Mouse (Mus musculus): ENCODE results near the gene Ccnb1. TPM values are rescaled to one million over a fixed set of nuclear protein-coding genes. Genes with fewer than 3 reads are reported as not detected.
A peak's percentile ranks its signal among the peaks of the same experiment; 100 is the strongest.
"Not testable (repeated sequence)": the region's sequence is repeated elsewhere in the genome, so short reads cannot be mapped to it uniquely, and the experiment has no call there.

Ccnb1 gene
- polyA plus RNA-seq, 1 experiment from 2014 or later, result 102 TPM

- no peak for ATAC-seq
- Histone ChIP-seq H3K4me3 (replicated peaks; ENCODE audit: low read length) (no peak overlapping the region), H3K27ac (ENCODE audit: low read length) (no peak overlapping the region), H3K27me3 (replicated peaks; ENCODE audit: control insufficient read depth, insufficient read depth, low read length) (no peaks in the 10 kb centered on the region), H3K9me3 (ENCODE audit: control insufficient read depth, low read length) (no peaks in the 10 kb centered on the region), H3K4me1 (replicated peaks; ENCODE audit: control insufficient read depth, insufficient read depth, low read length) (no peaks in the 10 kb centered on the region), H3K4me2 (ENCODE audit: low read length) (no peak overlapping the region), H3K36me3 (ENCODE audit: control insufficient read depth, insufficient read depth) (peaks cover 24% of the 10 kb centered on the region), H3K9ac (replicated peaks; ENCODE audit: low read depth, low read length) (no peak overlapping the region)
- 98% methylated on average over 3 of the region's 3 CpGs for WGBS
Measured at GRCm38 (mm10) chr13:100823863-100824262, 37.5 kb upstream of the Ccnb1 start.

GRCm38 (mm10) chr13:100814451-100814850, 28.1 kb upstream of the Ccnb1 start:
- ATAC-seq, result no peak
- no peaks in the 10 kb centered on the region for H3K4me1 ChIP-seq (replicated peaks; ENCODE audit: control insufficient read depth, insufficient read depth, low read length)
- no peak overlapping the region for H3K4me3 ChIP-seq (replicated peaks; ENCODE audit: low read length)
- peaks cover 18% of the 10 kb centered on the region for H3K36me3 ChIP-seq (ENCODE audit: control insufficient read depth, insufficient read depth)
- no peak overlapping the region for H3K27ac ChIP-seq (ENCODE audit: low read length)
- no peaks in the 10 kb centered on the region for H3K27me3 ChIP-seq (replicated peaks; ENCODE audit: control insufficient read depth, insufficient read depth, low read length)
- H3K9ac ChIP-seq (replicated peaks; ENCODE audit: low read depth, low read length), result no peak overlapping the region
- H3K4me2 ChIP-seq (ENCODE audit: low read length), result no peak overlapping the region
- 90% methylated on average over 6 of the region's 6 CpGs for WGBS
- H3K9me3 ChIP-seq (ENCODE audit: control insufficient read depth, low read length), result no peaks in the 10 kb centered on the region

GRCm38 (mm10) chr13:100805776-100806175, 19.4 kb upstream of the Ccnb1 start:
- no peak overlapping the region for H3K4me2 ChIP-seq (ENCODE audit: low read length)
- no peak for ATAC-seq
- WGBS, result 98% methylated on average over 3 of the region's 3 CpGs

GRCm38 (mm10) chr13:100797171-100797570, 10.8 kb upstream of the Ccnb1 start:
- no peak for ATAC-seq
- WGBS, result 90% methylated on average over 6 of the region's 6 CpGs
- Histone ChIP-seq H3K4me2 (ENCODE audit: low read length) (no peak overlapping the region), H3K27me3 (replicated peaks; ENCODE audit: control insufficient read depth, insufficient read depth, low read length) (no peaks in the 10 kb centered on the region), H3K36me3 (ENCODE audit: control insufficient read depth, insufficient read depth) (peaks cover 3% of the 10 kb centered on the region), H3K27ac (ENCODE audit: low read length) (no peak overlapping the region), H3K4me1 (replicated peaks; ENCODE audit: control insufficient read depth, insufficient read depth, low read length) (no peaks in the 10 kb centered on the region), H3K4me3 (replicated peaks; ENCODE audit: low read length) (no peak overlapping the region), H3K9ac (replicated peaks; ENCODE audit: low read depth, low read length) (no peak overlapping the region), H3K9me3 (ENCODE audit: control insufficient read depth, low read length) (no peaks in the 10 kb centered on the region)

More at GRCm38 (mm10) chr13:100805776-100806175, 19.4 kb upstream of the Ccnb1 start:
- H3K27ac ChIP-seq (ENCODE audit: low read length), result no peak overlapping the region
- peaks cover 42% of the 10 kb centered on the region for H3K36me3 ChIP-seq (ENCODE audit: control insufficient read depth, insufficient read depth)
- H3K9me3 ChIP-seq (ENCODE audit: control insufficient read depth, low read length), result no peaks in the 10 kb centered on the region
- H3K4me3 ChIP-seq (replicated peaks; ENCODE audit: low read length), result no peak overlapping the region
- H3K27me3 ChIP-seq (replicated peaks; ENCODE audit: control insufficient read depth, insufficient read depth, low read length), result no peaks in the 10 kb centered on the region
- H3K4me1 ChIP-seq (replicated peaks; ENCODE audit: control insufficient read depth, insufficient read depth, low read length), result no peaks in the 10 kb centered on the region
- no peak overlapping the region for H3K9ac ChIP-seq (replicated peaks; ENCODE audit: low read depth, low read length)

GRCm38 (mm10) chr13:100789083-100789482, 2.7 kb upstream of the Ccnb1 start:
- Histone ChIP-seq H3K4me3 (replicated peaks; ENCODE audit: low read length) (no peak overlapping the region), H3K4me1 (replicated peaks; ENCODE audit: control insufficient read depth, insufficient read depth, low read length) (peaks cover 16% of the 10 kb centered on the region), H3K9ac (replicated peaks; ENCODE audit: low read depth, low read length) (no peak overlapping the region), H3K36me3 (ENCODE audit: control insufficient read depth, insufficient read depth) (no peaks in the 10 kb centered on the region), H3K4me2 (ENCODE audit: low read length) (no peak overlapping the region), H3K9me3 (ENCODE audit: control insufficient read depth, low read length) (no peaks in the 10 kb centered on the region), H3K27ac (ENCODE audit: low read length) (no peak overlapping the region), H3K27me3 (replicated peaks; ENCODE audit: control insufficient read depth, insufficient read depth, low read length) (no peaks in the 10 kb centered on the region)
- no peak for ATAC-seq
- WGBS, result 92% methylated on average over 3 of the region's 3 CpGs

GRCm38 (mm10) chr13:100788057-100788456, 1.7 kb upstream of the Ccnb1 start:
- not testable (repeated sequence) for H3K27ac ChIP-seq (ENCODE audit: low read length); H3K9me3 ChIP-seq (ENCODE audit: control insufficient read depth, low read length); H3K36me3 ChIP-seq (ENCODE audit: control insufficient read depth, insufficient read depth); H3K4me2 ChIP-seq (ENCODE audit: low read length); ATAC-seq; H3K27me3 ChIP-seq (replicated peaks; ENCODE audit: control insufficient read depth, insufficient read depth, low read length); H3K4me3 ChIP-seq (replicated peaks; ENCODE audit: low read length); H3K9ac ChIP-seq (replicated peaks; ENCODE audit: low read depth, low read length)
- WGBS, result 97% methylated on average over 11 of the region's 14 CpGs
- peaks cover 21% of the 10 kb centered on the region for H3K4me1 ChIP-seq (replicated peaks; ENCODE audit: control insufficient read depth, insufficient read depth, low read length)

GRCm38 (mm10) chr13:100787316-100788010, 1.1 kb upstream of the Ccnb1 start:
- no peaks in the 10 kb centered on the region for H3K36me3 ChIP-seq (ENCODE audit: control insufficient read depth, insufficient read depth)
- no peak overlapping the region for H3K4me3 ChIP-seq (replicated peaks; ENCODE audit: low read length)
- H3K9ac ChIP-seq (replicated peaks; ENCODE audit: low read depth, low read length), result no peak overlapping the region
- H3K27me3 ChIP-seq (replicated peaks; ENCODE audit: control insufficient read depth, insufficient read depth, low read length), result no peaks in the 10 kb centered on the region
- 73% methylated on average over 6 of the region's 6 CpGs for WGBS
- H3K9me3 ChIP-seq (ENCODE audit: control insufficient read depth, low read length), result no peaks in the 10 kb centered on the region
- no peak overlapping the region for H3K27ac ChIP-seq (ENCODE audit: low read length)
- H3K4me1 ChIP-seq (replicated peaks; ENCODE audit: control insufficient read depth, insufficient read depth, low read length), result peaks cover 21% of the 10 kb centered on the region
- no peak for ATAC-seq
- H3K4me2 ChIP-seq (ENCODE audit: low read length), result no peak overlapping the region

- ATAC-seq, result peak; percentile 31
- H3K27me3 ChIP-seq (replicated peaks; ENCODE audit: control insufficient read depth, insufficient read depth, low read length), result no peaks in the 10 kb centered on the region
- under 1% methylated on average over 30 of the region's 30 CpGs for WGBS
- H3K9me3 ChIP-seq (ENCODE audit: control insufficient read depth, low read length), result no peaks in the 10 kb centered on the region
- H3K4me3 ChIP-seq (replicated peaks; ENCODE audit: low read length), result peak overlapping the region; percentile 68
- H3K9ac ChIP-seq (replicated peaks; ENCODE audit: low read depth, low read length), result peak overlapping the region; percentile 57
- H3K27ac ChIP-seq (ENCODE audit: low read length), result no peak overlapping the region
- peak overlapping the region; percentile 96 for H3K4me2 ChIP-seq (ENCODE audit: low read length)
- peaks cover 21% of the 10 kb centered on the region for H3K4me1 ChIP-seq (replicated peaks; ENCODE audit: control insufficient read depth, insufficient read depth, low read length)
- H3K36me3 ChIP-seq (ENCODE audit: control insufficient read depth, insufficient read depth), result no peaks in the 10 kb centered on the region
Measured at GRCm38 (mm10) chr13:100785806-100786413, 460 bp downstream of the Ccnb1 start.

GRCm38 (mm10) chr13:100777491-100777890, 8.9 kb downstream of the Ccnb1 start:
- Histone ChIP-seq H3K9ac (replicated peaks; ENCODE audit: low read depth, low read length) (no peak overlapping the region), H3K36me3 (ENCODE audit: control insufficient read depth, insufficient read depth) (no peaks in the 10 kb centered on the region), H3K27me3 (replicated peaks; ENCODE audit: control insufficient read depth, insufficient read depth, low read length) (no peaks in the 10 kb centered on the region), H3K4me3 (replicated peaks; ENCODE audit: low read length) (no peak overlapping the region), H3K27ac (ENCODE audit: low read length) (no peak overlapping the region), H3K4me2 (ENCODE audit: low read length) (no peak overlapping the region), H3K9me3 (ENCODE audit: control insufficient read depth, low read length) (no peaks in the 10 kb centered on the region), H3K4me1 (replicated peaks; ENCODE audit: control insufficient read depth, insufficient read depth, low read length) (peaks cover 9% of the 10 kb centered on the region)
- ATAC-seq, result no peak
- 82% methylated on average over 3 of the region's 3 CpGs for WGBS
